Mouse (Mus musculus): ENCODE measurements at regions not wholly inside any gene's neighbourhood (a gene's known extent, or its start where the extent isn't known, plus 50 kb on each side); places are given as distances from the start of the nearest gene placed in this dataset.

DNA sequence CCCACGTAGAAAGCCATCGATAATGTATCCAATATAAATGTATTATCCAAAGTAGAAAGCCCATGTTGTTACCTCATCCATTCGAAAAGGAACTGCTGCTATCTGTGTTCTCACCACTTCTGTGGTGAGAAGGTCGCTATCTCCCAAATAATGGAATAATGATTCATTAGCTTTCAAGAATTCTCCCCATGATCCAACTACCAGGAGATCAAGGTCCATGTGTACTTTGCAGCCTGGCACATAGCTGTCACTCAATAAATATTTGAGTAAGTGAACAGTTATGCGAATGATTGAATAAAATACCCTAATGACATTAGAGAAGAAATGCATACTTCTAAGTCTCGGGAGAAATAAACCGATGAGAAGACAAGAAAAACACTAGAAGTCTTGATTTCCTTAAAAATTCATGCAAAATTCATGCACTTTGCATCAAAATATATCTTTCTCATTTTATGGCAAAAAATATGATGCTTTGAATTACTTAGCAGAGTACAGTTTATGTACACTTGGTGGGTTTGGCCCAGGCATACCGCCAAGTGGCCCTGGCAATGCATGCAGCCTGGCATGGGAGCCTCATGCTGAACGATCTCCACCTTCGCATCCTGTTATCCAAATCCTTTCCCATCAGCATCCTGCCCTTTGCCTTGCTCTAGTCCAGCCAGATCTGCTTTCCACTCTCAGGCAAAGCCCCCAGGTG is 208.7 kb downstream of the Rpl10-ps3 start:
- no peak overlapping the region for H3K9ac ChIP-seq (replicated peaks; ENCODE audit: low read depth, low read length)
- no peak overlapping the region for H3K4me2 ChIP-seq (ENCODE audit: low read depth, low read length)
- DNase-seq (ENCODE audit: low spot score) (no peak), ATAC-seq (ENCODE audit: insufficient read depth, low read depth) (no peak)
- H3K4me3 ChIP-seq (ENCODE audit: low read depth, low read length), result no peak overlapping the region
- no peaks in the 10 kb centered on the region for H3K9me3 ChIP-seq (replicated peaks; ENCODE audit: control insufficient read depth, low read length)
- no peak for TF ChIP-seq CTCF (IDR thresholded peaks at IDR 0.05; ENCODE audit: low read depth)
- no peak for TF ChIP-seq EP300 (IDR thresholded peaks at IDR 0.05; ENCODE audit: low read depth)
- 83% methylated on average over 10 of the region's 10 CpGs for WGBS
- H3K27me3 ChIP-seq (ENCODE audit: control insufficient read depth, insufficient read depth, low read length), result no peaks in the 10 kb centered on the region
- no peak overlapping the region for H3K27ac ChIP-seq (ENCODE audit: low read depth)
- H3K4me1 ChIP-seq (ENCODE audit: control insufficient read depth, insufficient read depth), result no peaks in the 10 kb centered on the region
- H3K36me3 ChIP-seq (replicated peaks; ENCODE audit: control insufficient read depth, insufficient read depth, low read length), result no peaks in the 10 kb centered on the region

DNA sequence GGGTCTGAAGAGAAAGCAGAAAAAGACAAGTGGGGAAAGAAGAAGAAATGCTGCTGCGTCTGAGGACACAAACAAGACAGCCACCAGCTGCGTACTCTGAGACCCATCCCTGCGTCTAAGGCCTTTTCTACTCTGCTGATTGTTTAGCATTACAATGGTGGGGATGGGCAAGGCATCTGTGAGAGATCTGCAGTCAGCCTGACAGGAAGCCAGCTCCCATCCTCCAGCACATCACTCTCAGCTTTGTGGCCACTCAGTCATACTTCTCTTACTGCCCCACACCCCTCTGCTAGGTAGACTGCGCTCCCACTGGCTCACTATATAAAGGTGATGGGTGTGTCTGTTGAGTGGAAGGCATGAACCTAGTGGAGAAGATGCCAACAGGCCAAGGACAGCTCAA is 220.5 kb downstream of the Rpl10-ps3 start:
- ATAC-seq (ENCODE audit: insufficient read depth, low read depth) (no peak), DNase-seq (ENCODE audit: low spot score) (no peak)
- H3K27ac ChIP-seq (ENCODE audit: low read depth), result no peak overlapping the region
- no peaks in the 10 kb centered on the region for H3K36me3 ChIP-seq (replicated peaks; ENCODE audit: control insufficient read depth, insufficient read depth, low read length)
- no peaks in the 10 kb centered on the region for H3K9me3 ChIP-seq (replicated peaks; ENCODE audit: control insufficient read depth, low read length)
- no peaks in the 10 kb centered on the region for H3K27me3 ChIP-seq (ENCODE audit: control insufficient read depth, insufficient read depth, low read length)
- WGBS, result 78% methylated on average over 4 of the region's 4 CpGs
- no peak overlapping the region for H3K4me3 ChIP-seq (ENCODE audit: low read depth, low read length)
- H3K9ac ChIP-seq (replicated peaks; ENCODE audit: low read depth, low read length), result no peak overlapping the region
- H3K4me1 ChIP-seq (ENCODE audit: control insufficient read depth, insufficient read depth), result no peaks in the 10 kb centered on the region
- TF ChIP-seq EP300 (IDR thresholded peaks at IDR 0.05; ENCODE audit: low read depth), result no peak
- TF ChIP-seq CTCF (IDR thresholded peaks at IDR 0.05; ENCODE audit: low read depth), result no peak
- no peak overlapping the region for H3K4me2 ChIP-seq (ENCODE audit: low read depth, low read length)

DNA sequence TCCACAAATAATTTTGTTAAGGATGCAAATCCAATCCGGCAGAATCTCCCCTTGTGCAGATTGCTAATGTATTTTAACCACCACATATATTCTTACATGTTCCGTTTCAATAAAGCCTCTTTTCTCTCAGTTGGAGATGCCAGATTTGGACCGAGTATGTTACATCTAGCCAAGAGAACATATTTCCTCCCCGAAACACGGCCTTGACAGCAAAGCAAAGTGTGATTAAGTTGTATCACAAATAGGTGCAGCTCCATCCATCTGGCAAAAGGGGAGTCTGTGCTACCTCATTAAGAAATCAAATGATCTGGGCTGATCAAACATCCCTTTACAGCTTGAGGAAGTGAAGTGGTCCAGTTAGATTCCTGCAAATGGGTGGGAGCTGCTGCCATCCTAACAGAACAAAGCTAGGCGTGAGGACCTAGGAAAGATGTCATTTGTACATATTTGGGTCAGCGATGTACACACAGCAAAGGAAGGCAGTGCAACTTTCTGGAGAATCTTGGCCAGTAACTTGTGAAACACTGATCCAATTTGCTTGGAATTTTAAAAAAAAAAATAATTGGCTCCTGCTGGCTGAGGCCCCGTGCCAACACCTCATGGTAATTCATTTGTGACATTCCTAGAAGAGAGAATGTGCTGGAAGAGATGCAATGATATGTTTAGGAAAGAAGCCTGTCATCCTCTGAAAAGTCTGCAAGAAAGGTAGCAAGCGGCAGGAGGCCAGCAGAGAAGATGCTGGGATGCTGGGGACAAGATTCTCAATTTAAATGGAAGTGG is 223.8 kb downstream of the Rpl10-ps3 start:
- Histone ChIP-seq H3K36me3 (replicated peaks; ENCODE audit: control insufficient read depth, insufficient read depth, low read length) (no peaks in the 10 kb centered on the region), H3K9ac (replicated peaks; ENCODE audit: low read depth, low read length) (no peak overlapping the region), H3K4me1 (ENCODE audit: control insufficient read depth, insufficient read depth) (no peaks in the 10 kb centered on the region), H3K27ac (ENCODE audit: low read depth) (no peak overlapping the region), H3K4me2 (ENCODE audit: low read depth, low read length) (no peak overlapping the region), H3K4me3 (ENCODE audit: low read depth, low read length) (no peak overlapping the region), H3K27me3 (ENCODE audit: control insufficient read depth, insufficient read depth, low read length) (no peaks in the 10 kb centered on the region), H3K9me3 (replicated peaks; ENCODE audit: control insufficient read depth, low read length) (no peaks in the 10 kb centered on the region)
- DNase-seq (ENCODE audit: low spot score), result no peak
- TF ChIP-seq CTCF (IDR thresholded peaks at IDR 0.05; ENCODE audit: low read depth), result no peak
- no peak for TF ChIP-seq EP300 (IDR thresholded peaks at IDR 0.05; ENCODE audit: low read depth)
- WGBS, result 74% methylated on average over 9 of the region's 9 CpGs
- no peak for ATAC-seq (ENCODE audit: insufficient read depth, low read depth)

DNA sequence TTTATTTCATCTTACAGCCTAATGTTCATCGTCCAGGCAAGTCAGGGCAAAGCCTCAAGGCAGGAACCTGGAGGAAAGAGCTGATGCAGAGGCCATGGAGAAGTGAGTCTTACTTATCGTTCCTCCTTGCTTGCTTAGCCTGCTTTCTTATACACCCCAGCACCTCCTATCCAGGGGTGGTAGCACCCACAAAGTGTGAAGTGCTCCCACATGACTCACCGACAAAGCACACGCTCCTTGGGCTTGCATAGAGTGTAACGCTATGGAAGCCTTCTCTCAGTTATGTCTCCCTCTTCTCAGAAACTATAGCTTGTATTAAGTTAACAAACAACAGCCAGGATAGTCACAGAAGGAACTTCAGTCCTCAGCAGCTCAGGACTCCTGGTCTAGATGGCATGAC is 225.4 kb downstream of the Rpl10-ps3 start:
- no peak for TF ChIP-seq CTCF (IDR thresholded peaks at IDR 0.05; ENCODE audit: low read depth)
- no peak for TF ChIP-seq EP300 (IDR thresholded peaks at IDR 0.05; ENCODE audit: low read depth)
- DNase-seq (ENCODE audit: low spot score) (no peak), ATAC-seq (ENCODE audit: insufficient read depth, low read depth) (no peak)
- no peaks in the 10 kb centered on the region for H3K4me1 ChIP-seq (ENCODE audit: control insufficient read depth, insufficient read depth)
- H3K36me3 ChIP-seq (replicated peaks; ENCODE audit: control insufficient read depth, insufficient read depth, low read length), result no peaks in the 10 kb centered on the region
- no peak overlapping the region for H3K27ac ChIP-seq (ENCODE audit: low read depth)
- no peaks in the 10 kb centered on the region for H3K27me3 ChIP-seq (ENCODE audit: control insufficient read depth, insufficient read depth, low read length)
- H3K4me2 ChIP-seq (ENCODE audit: low read depth, low read length), result no peak overlapping the region
- WGBS, result 89% methylated on average over 5 of the region's 5 CpGs
- H3K9ac ChIP-seq (replicated peaks; ENCODE audit: low read depth, low read length), result no peak overlapping the region
- H3K9me3 ChIP-seq (replicated peaks; ENCODE audit: control insufficient read depth, low read length), result no peaks in the 10 kb centered on the region
- H3K4me3 ChIP-seq (ENCODE audit: low read depth, low read length), result no peak overlapping the region

DNA sequence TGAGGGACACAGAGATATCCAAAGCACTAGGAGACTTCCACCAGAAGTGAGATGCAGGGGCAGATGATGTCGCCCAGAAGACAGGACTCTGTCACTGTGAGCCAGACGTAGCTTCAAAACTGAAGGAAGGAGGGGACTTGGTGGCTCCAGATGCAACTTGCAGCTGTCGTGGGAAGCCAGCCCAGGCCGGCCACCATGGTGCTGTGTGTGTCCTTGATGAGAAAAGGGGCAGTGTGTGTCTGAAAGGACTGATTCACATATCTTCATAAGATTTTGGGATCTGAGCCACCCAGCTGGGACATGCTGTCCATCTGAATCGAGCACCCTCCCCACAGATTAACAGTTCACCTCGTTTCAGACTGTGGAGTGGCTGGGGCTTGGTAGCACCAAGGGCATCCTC is 226.2 kb downstream of the Rpl10-ps3 start:
- Histone ChIP-seq H3K9me3 (replicated peaks; ENCODE audit: control insufficient read depth, low read length) (no peaks in the 10 kb centered on the region), H3K27ac (ENCODE audit: low read depth) (no peak overlapping the region), H3K36me3 (replicated peaks; ENCODE audit: control insufficient read depth, insufficient read depth, low read length) (no peaks in the 10 kb centered on the region), H3K4me1 (ENCODE audit: control insufficient read depth, insufficient read depth) (no peaks in the 10 kb centered on the region), H3K9ac (replicated peaks; ENCODE audit: low read depth, low read length) (no peak overlapping the region), H3K4me2 (ENCODE audit: low read depth, low read length) (no peak overlapping the region), H3K27me3 (ENCODE audit: control insufficient read depth, insufficient read depth, low read length) (no peaks in the 10 kb centered on the region), H3K4me3 (ENCODE audit: low read depth, low read length) (no peak overlapping the region)
- no peak for ATAC-seq (ENCODE audit: insufficient read depth, low read depth)
- no peak for TF ChIP-seq EP300 (IDR thresholded peaks at IDR 0.05; ENCODE audit: low read depth)
- TF ChIP-seq CTCF (IDR thresholded peaks at IDR 0.05; ENCODE audit: low read depth), result no peak
- WGBS, result 61% methylated on average over 6 of the region's 6 CpGs
- DNase-seq (ENCODE audit: low spot score), result no peak
